Mouse (Mus musculus): ENCODE measurements around the gene Riiad1. TPM values are rescaled to one million over a fixed set of nuclear protein-coding genes. Genes with fewer than 3 reads are reported as not detected.

The Riiad1 gene
- total and polyA plus RNA-seq, 3 experiments = 0.64 TPM; not detected in 2

DNA sequence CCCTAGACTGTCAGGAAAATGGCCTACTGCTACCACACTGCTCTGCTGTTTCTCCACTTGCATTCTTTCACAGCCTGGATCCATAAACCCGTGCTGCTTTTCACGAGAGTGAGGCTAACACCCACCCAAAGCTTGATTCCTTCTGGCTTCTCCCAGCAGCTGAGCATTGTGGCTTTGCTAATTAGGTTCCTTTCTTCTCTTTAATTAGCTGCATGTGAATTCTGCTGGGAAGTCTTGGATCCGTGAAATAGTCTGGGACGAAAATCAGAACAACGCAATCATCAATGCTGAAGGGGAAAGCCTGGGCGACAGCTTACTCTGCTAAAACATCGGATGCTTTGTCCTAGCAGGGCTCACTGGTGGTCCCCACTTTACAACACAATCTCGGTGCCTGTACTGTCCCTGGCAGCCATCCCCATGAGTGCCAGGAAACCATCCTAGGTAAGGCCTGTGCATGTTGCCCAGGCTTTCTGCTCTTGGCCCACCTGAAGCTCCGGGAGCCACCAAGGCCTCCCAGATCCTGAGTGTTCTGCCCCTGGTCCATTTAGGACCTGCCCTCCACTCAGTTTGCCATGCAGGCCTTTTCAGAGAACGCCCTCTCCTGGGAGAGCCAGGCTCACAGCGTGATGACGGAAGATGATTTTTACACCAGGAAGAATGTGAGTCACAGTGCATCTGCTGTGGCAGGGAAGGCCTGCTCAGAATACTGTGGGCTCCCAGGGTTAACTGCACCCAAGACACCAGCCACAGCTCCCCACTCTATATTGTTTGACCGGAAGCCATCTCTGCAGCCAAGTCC is 14.3 kb downstream of the Riiad1 start:
- Histone ChIP-seq H3K27ac (ENCODE audit: control insufficient read depth, low read depth, low read length) (no peak overlapping the region), H3K79me2 (ENCODE audit: control insufficient read depth, insufficient read depth, low read length, poor library complexity) (no peaks in the 10 kb centered on the region), H3K4me1 (ENCODE audit: control insufficient read depth in 1 of 2, insufficient read depth in 2 of 2, low read length in 2 of 2) (0 out of 4 replicates have a peak, but pooled peaks cover 0 to 4% of the 10 kb centered on the region in 2 experiments), H3K36me3 (ENCODE audit: control insufficient read depth in 1 of 2, insufficient read depth in 2 of 2, low read length in 2 of 2) (no peaks in the 10 kb centered on the region), H3K4me3 (ENCODE audit: control insufficient read depth in 1 of 2, insufficient read depth in 1 of 2, low read depth in 2 of 2, low read length in 2 of 2) (no peak overlapping the region), H3K9ac (ENCODE audit: control insufficient read depth, low read depth, low read length, poor library complexity, severe bottlenecking) (no peak overlapping the region), H3K9me3 (replicated peaks; ENCODE audit: insufficient read depth, low read length) (no peaks in the 10 kb centered on the region), H3K27me3 (ENCODE audit: control insufficient read depth in 1 of 2, insufficient read depth in 2 of 2, low read length in 2 of 2) (no peaks in the 10 kb centered on the region; a peak in 1 of 4 replicates)
- DNase-seq (ENCODE audit: low read depth, low spot score) = no peak
- TF ChIP-seq ZC3H11A (IDR thresholded peaks at IDR 0.05; ENCODE audit: low read depth, low read length) (no peak), MEF2A (IDR thresholded peaks at IDR 0.05; ENCODE audit: extremely low read depth, insufficient replicate concordance, low read depth, low read length, poor library complexity, severe bottlenecking) (no peak), TBP (IDR thresholded peaks at IDR 0.05; ENCODE audit: low read depth, low read length) (no peak), CHD1 (IDR thresholded peaks at IDR 0.05; ENCODE audit: low read depth, low read length) (no peak), TCF12 (IDR thresholded peaks at IDR 0.05; ENCODE audit: low read depth, low read length) (no peak), ZNF384 (IDR thresholded peaks at IDR 0.05; ENCODE audit: low read depth, low read length) (no peak), BHLHE40 (IDR thresholded peaks at IDR 0.05; ENCODE audit: borderline replicate concordance, low read depth, low read length) (no peak), POLR2A (IDR thresholded peaks at IDR 0.05; ENCODE audit: control insufficient read depth in 1 of 2, insufficient read depth in 1 of 2, low read depth in 1 of 2, low read length in 2 of 2, poor library complexity in 1 of 2) (no peak), TAL1 (IDR thresholded peaks at IDR 0.05; ENCODE audit: low read length) (no peak)

- no peak for DNase-seq (ENCODE audit: low read depth, low spot score)
- TF ChIP-seq MYC (IDR thresholded peaks at IDR 0.05; ENCODE audit: low read depth, low read length) = no peak
- TF ChIP-seq ZMIZ1 (IDR thresholded peaks at IDR 0.05; ENCODE audit: low read depth, low read length) = no peak
- TF ChIP-seq HCFC1 (IDR thresholded peaks at IDR 0.05; ENCODE audit: low read depth, low read length) = no peak
- no peak for TF ChIP-seq ELF1 (IDR thresholded peaks at IDR 0.05; ENCODE audit: low read depth, low read length)
- no peak for TF ChIP-seq USF2 (IDR thresholded peaks at IDR 0.05; ENCODE audit: borderline replicate concordance in 1 of 2, insufficient read depth in 1 of 2, low read depth in 1 of 2, low read length in 2 of 2)
- no peak for TF ChIP-seq MAFK (IDR thresholded peaks at IDR 0.05; ENCODE audit: borderline replicate concordance, low read depth, low read length)
- TF ChIP-seq ZC3H11A (IDR thresholded peaks at IDR 0.05; ENCODE audit: low read depth, low read length) = no peak
- no peak for TF ChIP-seq ETS1 (IDR thresholded peaks at IDR 0.05; ENCODE audit: low read depth, low read length)
- TF ChIP-seq MAX (IDR thresholded peaks at IDR 0.05; ENCODE audit: low read length) = no peak
- no peak for TF ChIP-seq CTCF (IDR thresholded peaks at IDR 0.05 in 2 of 3, conservative IDR thresholded peaks at IDR 0.05 in 1 of 3; ENCODE audit: control insufficient read depth in 1 of 3, insufficient read depth in 1 of 3, low read depth in 2 of 3, low read length in 3 of 3, poor library complexity in 1 of 3, severe bottlenecking in 1 of 3)
- TF ChIP-seq E2F4 (IDR thresholded peaks at IDR 0.05; ENCODE audit: borderline replicate concordance, low read depth, low read length) = no peak
- no peak for TF ChIP-seq NRF1 (IDR thresholded peaks at IDR 0.05; ENCODE audit: insufficient read depth, low read depth, low read length, poor library complexity, severe bottlenecking)
- TF ChIP-seq GABPA (IDR thresholded peaks at IDR 0.05; ENCODE audit: low read depth, low read length) = no peak
- TF ChIP-seq GATA1 (IDR thresholded peaks at IDR 0.05; ENCODE audit: low read depth, low read length) = no peak
- TF ChIP-seq RCOR1 (IDR thresholded peaks at IDR 0.05; ENCODE audit: low read depth, low read length) = no peak
- TF ChIP-seq POLR2A (IDR thresholded peaks at IDR 0.05; ENCODE audit: control insufficient read depth in 1 of 2, insufficient read depth in 1 of 2, low read depth in 1 of 2, low read length in 2 of 2, poor library complexity in 1 of 2) = no peak
- TF ChIP-seq TBP (IDR thresholded peaks at IDR 0.05; ENCODE audit: low read depth, low read length) = no peak
- no peak for TF ChIP-seq RAD21 (IDR thresholded peaks at IDR 0.05; ENCODE audit: low read depth, low read length)
- no peak for TF ChIP-seq SIN3A (IDR thresholded peaks at IDR 0.05; ENCODE audit: low read length)
- Histone ChIP-seq H3K4me3 (ENCODE audit: control insufficient read depth in 1 of 2, insufficient read depth in 1 of 2, low read depth in 2 of 2, low read length in 2 of 2) (no peak overlapping the region), H3K9me3 (replicated peaks; ENCODE audit: insufficient read depth, low read length) (no peaks in the 10 kb centered on the region), H3K9ac (ENCODE audit: control insufficient read depth, low read depth, low read length, poor library complexity, severe bottlenecking) (no peak overlapping the region), H3K36me3 (ENCODE audit: control insufficient read depth in 1 of 2, insufficient read depth in 2 of 2, low read length in 2 of 2) (no peaks in the 10 kb centered on the region), H3K27ac (ENCODE audit: control insufficient read depth, low read depth, low read length) (no peak overlapping the region), H3K79me2 (ENCODE audit: control insufficient read depth, insufficient read depth, low read length, poor library complexity) (no peaks in the 10 kb centered on the region), H3K27me3 (ENCODE audit: control insufficient read depth in 1 of 2, insufficient read depth in 2 of 2, low read length in 2 of 2) (no peaks in the 10 kb centered on the region; a peak in 1 of 4 replicates), H3K4me1 (ENCODE audit: control insufficient read depth in 1 of 2, insufficient read depth in 2 of 2, low read length in 2 of 2) (0 out of 4 replicates have a peak, but pooled peaks cover 0 to 2% of the 10 kb centered on the region in 2 experiments)
Measured at GRCm38 (mm10) chr3:94463926-94464578, 16.1 kb downstream of the Riiad1 start.
